In the genomic region with DNA sequence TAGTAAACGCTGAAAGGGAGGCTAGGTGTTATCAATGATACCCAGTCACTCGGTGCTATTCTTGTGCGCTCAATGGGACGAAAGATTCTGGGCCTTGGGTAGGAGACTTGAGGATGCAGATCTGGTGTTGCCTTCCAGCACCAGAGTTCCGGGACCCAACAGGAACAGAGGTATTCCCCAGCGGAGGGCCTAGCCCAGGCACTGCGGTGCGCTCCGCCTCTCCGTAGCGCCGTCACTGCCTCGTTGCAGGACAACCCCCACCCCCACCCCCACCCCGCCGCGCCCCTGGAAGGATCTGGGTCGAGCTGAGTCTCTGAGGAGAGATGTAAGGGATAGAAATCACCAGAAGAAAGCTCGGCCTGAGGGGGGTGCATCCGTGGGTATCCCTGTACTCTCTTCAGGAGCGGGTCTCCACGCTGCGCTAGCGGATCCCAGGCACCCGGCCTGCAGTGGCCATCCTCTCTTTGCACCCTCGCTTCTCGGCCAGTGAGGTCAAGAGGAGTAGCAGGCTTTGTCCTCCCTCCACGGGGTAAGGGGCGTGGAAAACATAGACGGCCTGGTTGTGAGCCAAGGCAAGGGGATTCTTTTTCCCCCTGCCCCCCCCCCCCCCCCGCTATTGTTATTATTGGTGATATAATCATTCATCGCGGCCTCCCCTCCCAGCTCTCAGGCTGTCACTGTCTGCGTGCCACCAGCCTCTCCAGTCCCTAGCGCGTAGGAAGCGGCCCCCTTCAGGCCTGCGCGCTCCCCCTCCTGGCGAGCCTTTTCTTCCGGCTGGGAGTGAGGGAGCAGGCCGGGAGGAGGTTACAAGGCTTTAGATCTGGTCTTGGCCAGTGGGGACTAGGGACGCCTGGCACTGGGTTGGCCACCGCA, we compare ENCODE assay signal across 8 mouse cellular contexts. TPM values are rescaled to one million over a fixed set of nuclear protein-coding genes. Genes with fewer than 3 reads are reported as not detected.
DNase-seq lines count a peak whose midpoint lies in the region; ATAC-seq lines count a peak whose summit lies in the region.

No protein-coding gene starts in this region.

- peaks cover 8% of the 10 kb centered on the region for H3K36me3 ChIP-seq in hindbrain, embryonic 15.5 days

- peak overlapping the region; percentile 65 for H3K4me2 ChIP-seq in hindbrain, embryonic 15.5 days

- H3K27ac ChIP-seq in hindbrain, embryonic 15.5 days (replicated peaks): peak overlapping the region; percentile 96

- under 1% methylated on average over 41 of the region's 43 CpGs for WGBS in hindbrain, embryonic 15.5 days

- H3K9me3 ChIP-seq in hindbrain, embryonic 15.5 days: no peaks in the 10 kb centered on the region

- peak; percentile 90 for ATAC-seq in hindbrain, embryonic 15.5 days (ENCODE audit: low FRiP score, low read depth)

- peaks cover 29% of the 10 kb centered on the region for H3K4me1 ChIP-seq in hindbrain, embryonic 15.5 days (replicated peaks)

- H3K27me3 ChIP-seq in hindbrain, embryonic 15.5 days: no peaks in the 10 kb centered on the region

- H3K4me3 ChIP-seq in hindbrain, embryonic 15.5 days: peak overlapping the region; percentile 73

- DNase-seq in R1 (ENCODE audit: low read depth, low spot score): peak; percentile 82
- peak; percentile 84 to 87 for DNase-seq in cerebellum, postnatal 25 days
- peak; percentile 73 to 76 for DNase-seq in frontal cortex, postnatal 36 days (ENCODE audit: low spot score in 2 of 2)
- peak; percentile 79 to 84 for DNase-seq in left cerebral cortex, adult 18-20 months (ENCODE audit: low spot score in 2 of 2)
- peak; percentile 89 to 92 for DNase-seq in lung, postnatal 4 days
- peak; percentile 72 for DNase-seq in retina, postnatal 7 days (ENCODE audit: low read depth, low spot score)
- peak; percentile 70 to 75 for DNase-seq in urinary bladder, adult 18-20 months (ENCODE audit: low spot score in 2 of 2)

- H3K9ac ChIP-seq in hindbrain, embryonic 15.5 days: peak overlapping the region; percentile 90

RNA-seq across cellular contexts. Expression of a gene that starts 0.7 kb away (rescaled TPM):
- 29.4 and 30.4 TPM in 2 replicates for polyA plus RNA-seq in hindbrain, embryonic 15.5 days (2015; fragmentation: Nextera tagmentation; extraction: Ambion mirVana)
- total RNA-seq in left cerebral cortex, adult 18-20 months (2021): 10 to 100 TPM; 30.0 to 34.6 TPM

RNA-seq across cellular contexts. Expression of a gene that starts 0.8 kb away (rescaled TPM):
- polyA plus RNA-seq in hindbrain, embryonic 15.5 days (2015; fragmentation: Nextera tagmentation; extraction: Ambion mirVana): 26.8 and 29.1 TPM in 2 replicates
- total RNA-seq in left cerebral cortex, adult 18-20 months (2021): 10 to 100 TPM in 1 of 2 experiments, 1 to 10 TPM in 1; 8.6 to 10.6 TPM

RNA-seq across cellular contexts. Expression of a gene that starts 17.2 kb away (rescaled TPM):
- polyA plus RNA-seq in hindbrain, embryonic 15.5 days (2015; fragmentation: Nextera tagmentation; extraction: Ambion mirVana): 41.3 and 43.7 TPM in 2 replicates
- total RNA-seq in left cerebral cortex, adult 18-20 months (2021): 10 to 100 TPM in 1 of 2 experiments, 1 to 10 TPM in 1; 8.0 to 10.9 TPM

RNA-seq across cellular contexts. Expression of a gene that starts 28.1 kb away (rescaled TPM):
- 25.2 and 27.7 TPM in 2 replicates for polyA plus RNA-seq in hindbrain, embryonic 15.5 days (2015; fragmentation: Nextera tagmentation; extraction: Ambion mirVana)
- 10 to 100 TPM; 21.5 to 22.8 TPM for total RNA-seq in left cerebral cortex, adult 18-20 months (2021)

RNA-seq across cellular contexts. Expression of a gene that starts 57.7 kb away (rescaled TPM):
- 0.05 TPM in 1 of 2 replicates, not detected in the other for polyA plus RNA-seq in hindbrain, embryonic 15.5 days (2015; fragmentation: Nextera tagmentation; extraction: Ambion mirVana)
- not detected for total RNA-seq in left cerebral cortex, adult 18-20 months (2021)

Comparison
In these comparisons a context has a peak if more than half of its experiments do, and no peak if none do; other contexts are left out.
1. Peak in every context shown above with its lines: DNase-seq, ATAC-seq, H3K4me3 ChIP-seq and H3K27ac ChIP-seq.